Mouse (Mus musculus) spleen, postnatal 36 days (tissue): Measurements from ENCODE around the gene Gria1.

Source experiments
- DNase-seq, 2 experiments: peaks; one replicate each; pipeline ENCODE4 v3.0.0; 2022; ENCODE audit warnings: low spot score in 2 of 2, mixed read lengths in 1 of 2

Gene Gria1

GRCm38 (mm10) chr11:57011024-57011690 lies at the start of gene Gria1:
Gria1 (plus strand) TSS chr11:57011387.
- no peak for DNase-seq

DNA sequence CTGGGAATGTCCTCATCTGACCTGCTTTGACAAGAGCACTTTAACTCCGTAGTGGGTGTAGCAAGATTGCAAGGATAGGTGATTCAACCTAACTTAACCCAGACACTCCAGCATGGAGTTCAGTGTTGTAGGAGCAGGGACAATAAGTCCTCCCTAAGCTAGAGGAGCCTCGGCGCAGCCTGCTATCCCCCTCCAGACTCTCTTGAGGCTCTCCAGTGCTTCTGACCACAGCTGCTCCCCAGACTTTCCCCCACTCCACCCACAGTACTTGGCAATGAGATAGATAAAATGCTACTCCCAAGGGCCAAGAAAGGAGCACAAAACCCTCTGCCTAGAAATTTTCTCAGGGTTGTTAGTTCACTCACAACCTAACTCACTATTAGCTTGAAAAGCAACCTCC lies 49.4 kb upstream of the Gria1 start:
- DNase-seq, result no peak

DNA sequence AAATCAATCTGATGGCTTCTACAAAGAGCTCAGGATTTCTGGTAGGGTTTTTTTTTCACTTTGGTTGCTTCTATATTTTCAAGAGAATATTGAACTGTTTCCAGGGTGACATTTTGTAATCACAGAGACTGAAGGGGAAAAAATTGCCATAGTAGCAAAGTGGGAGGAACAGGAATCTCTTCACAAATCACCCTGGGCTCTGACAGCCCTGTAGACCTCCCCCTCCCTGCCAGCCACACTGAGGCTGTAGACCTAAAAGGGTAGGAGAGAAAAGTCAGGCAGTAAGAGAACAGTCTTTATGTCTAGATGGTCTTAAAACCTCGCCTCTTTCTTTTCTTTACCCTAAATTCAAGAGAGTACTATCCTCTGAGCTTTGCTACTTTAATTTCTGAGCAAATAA lies 38.4 kb upstream of the Gria1 start:
- no peak for DNase-seq

GRCm38 (mm10) chr11:56984321-56985000 lies 26.7 kb upstream of the Gria1 start:
- no peak for DNase-seq

DNA sequence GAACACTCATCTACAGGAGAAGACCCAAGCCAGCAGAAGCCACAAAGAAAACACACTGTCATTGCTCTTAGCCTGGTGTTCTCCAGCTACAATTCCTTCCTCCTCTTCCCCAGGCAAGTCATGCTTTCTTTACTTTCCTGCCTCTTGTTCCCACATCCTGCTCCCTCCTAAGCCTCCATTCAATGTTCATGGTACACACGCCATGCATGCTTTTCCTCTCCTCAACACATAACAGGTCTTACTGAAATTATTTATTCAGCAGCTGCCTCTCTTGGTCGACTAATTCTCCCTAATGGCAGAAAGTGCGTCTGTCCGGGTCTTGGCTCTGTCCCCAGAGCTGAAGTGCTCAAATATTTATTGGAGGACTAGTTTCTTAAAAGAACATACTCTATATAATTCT lies 25.7 kb upstream of the Gria1 start:
- DNase-seq, result no peak

- no peak for DNase-seq
These were observed 11.6 kb upstream of the Gria1 start for GRCm38 (mm10) chr11:56999601-57000001.

GRCm38 (mm10) chr11:57004611-57005010 lies 6.6 kb upstream of the Gria1 start:
- no peak for DNase-seq

DNA sequence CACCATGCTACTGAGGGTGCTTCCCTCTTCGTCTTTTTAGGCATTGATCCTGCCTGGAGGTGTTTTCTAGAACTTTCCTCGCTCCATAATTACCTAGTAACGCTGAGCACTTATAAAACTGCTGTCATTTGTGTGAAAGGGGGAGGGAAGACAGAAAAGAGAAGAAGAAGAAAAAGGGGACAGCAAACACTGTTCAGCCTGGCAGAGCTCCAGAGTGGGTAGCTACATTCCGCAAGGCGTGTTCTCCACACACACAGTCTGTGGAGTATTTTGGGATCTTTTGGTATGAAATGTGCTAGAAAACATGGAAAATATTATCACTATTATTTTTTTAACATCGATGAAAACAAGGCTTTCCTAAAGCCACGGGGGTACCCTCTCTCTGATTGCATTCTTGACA lies 5.8 kb upstream of the Gria1 start:
- no peak for DNase-seq

GRCm38 (mm10) chr11:57007790-57008189 lies 3.4 kb upstream of the Gria1 start:
- no peak for DNase-seq

GRCm38 (mm10) chr11:57010611-57011010 lies 576 bp upstream of the Gria1 start:
- no peak for DNase-seq

DNA sequence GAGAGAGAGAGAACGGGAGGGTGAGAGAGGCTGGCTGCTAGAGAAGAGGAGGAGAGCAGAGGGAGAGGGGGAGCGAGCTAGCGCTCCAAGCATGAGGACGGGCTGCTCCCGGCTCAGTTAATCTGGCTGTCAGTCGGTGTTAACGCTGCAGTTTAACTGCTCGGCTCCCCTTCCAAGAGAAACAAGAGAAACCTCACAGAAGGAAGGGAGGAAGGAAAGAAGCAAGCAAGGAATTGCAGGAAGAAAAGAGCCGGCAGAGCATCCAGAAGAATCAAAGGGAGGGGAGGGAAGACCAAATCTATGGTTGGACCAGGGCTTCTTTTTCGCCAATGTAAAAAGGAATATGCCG lies 478 bp downstream of the Gria1 start:
- DNase-seq, result no peak

GRCm38 (mm10) chr11:57012287-57012921 lies 1.2 kb downstream of the Gria1 start:
- DNase-seq, result no peak

DNA sequence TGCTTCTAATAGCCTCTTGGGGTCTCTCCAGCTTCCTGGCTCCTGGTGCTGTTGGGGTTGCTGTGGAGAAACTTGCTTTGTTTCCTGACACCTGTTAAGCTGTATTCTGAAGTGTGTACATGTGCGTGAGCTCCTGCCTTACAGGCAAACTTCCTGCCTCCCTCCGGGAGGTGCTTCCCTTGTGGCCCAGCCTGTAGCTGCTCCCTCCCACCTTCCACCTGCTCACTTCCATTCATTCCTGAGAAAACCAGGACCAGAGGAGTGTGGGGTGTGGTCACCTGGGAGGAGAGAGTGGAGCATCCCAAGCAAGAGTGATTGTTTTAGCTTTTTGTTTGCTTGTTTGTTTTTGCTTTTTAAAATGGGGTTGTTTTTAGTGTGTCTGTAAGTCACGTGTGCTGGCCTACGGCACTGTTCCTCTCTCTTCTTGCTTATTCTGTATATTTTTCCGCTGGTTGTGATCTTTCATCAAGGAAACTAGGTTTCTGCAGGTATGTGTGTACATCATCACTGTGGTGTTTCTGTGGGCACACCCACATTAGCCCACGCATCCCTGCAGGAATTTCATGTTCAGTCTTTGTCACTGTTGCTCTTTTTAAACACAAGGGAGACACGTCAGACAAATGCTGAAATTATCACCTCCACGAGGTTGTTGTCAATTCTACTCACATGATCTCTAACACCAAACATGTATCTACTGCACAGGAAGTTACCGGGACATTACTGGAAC lies 2.4 kb downstream of the Gria1 start:
- no peak for DNase-seq

- no peak for DNase-seq
These were observed 3.2 kb downstream of the Gria1 start for GRCm38 (mm10) chr11:57014396-57014795.

GRCm38 (mm10) chr11:57018536-57018935 lies 7.3 kb downstream of the Gria1 start:
- DNase-seq, result no peak

DNA sequence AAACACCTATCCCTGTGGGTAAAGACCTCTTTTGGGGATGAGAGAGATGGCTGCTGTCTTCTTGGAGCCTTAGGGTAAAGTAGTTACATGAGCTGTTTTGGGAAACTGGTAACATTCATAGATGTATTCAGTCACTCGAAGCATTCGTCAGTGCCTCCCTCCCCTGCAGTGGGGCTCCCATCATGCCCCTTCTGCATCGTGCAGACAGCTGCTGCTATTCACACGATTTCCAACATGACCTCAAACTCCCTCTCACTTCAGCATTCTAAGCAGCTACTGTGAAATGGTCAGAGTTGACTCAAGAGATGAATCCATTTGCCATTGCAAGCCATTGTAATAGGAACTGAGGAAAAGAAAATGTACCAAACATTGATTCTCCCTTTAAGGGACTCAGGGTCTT lies 11.2 kb downstream of the Gria1 start:
- DNase-seq, result no peak

- no peak for DNase-seq
These were observed 19.3 kb downstream of the Gria1 start for GRCm38 (mm10) chr11:57030448-57030847.

DNA sequence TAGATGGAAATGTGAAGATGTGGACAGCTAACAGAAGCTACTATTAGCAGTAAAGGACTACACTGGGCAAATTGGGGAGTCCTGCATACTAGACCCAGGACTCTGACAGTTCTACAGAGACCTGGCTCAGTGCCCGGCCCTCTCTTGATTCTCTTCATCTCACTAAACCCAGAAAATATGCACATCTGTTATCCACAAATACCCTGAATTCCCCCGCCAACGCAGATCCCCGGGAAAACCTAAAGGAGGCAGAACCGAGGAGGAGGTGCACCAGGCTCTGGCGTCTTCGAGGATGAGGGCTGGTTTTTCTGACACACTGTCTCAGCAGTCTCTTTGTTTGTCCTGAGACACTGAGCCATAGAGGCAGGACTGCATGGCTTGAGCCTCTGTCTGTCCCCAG lies 27.6 kb downstream of the Gria1 start:
- no peak for DNase-seq

DNA sequence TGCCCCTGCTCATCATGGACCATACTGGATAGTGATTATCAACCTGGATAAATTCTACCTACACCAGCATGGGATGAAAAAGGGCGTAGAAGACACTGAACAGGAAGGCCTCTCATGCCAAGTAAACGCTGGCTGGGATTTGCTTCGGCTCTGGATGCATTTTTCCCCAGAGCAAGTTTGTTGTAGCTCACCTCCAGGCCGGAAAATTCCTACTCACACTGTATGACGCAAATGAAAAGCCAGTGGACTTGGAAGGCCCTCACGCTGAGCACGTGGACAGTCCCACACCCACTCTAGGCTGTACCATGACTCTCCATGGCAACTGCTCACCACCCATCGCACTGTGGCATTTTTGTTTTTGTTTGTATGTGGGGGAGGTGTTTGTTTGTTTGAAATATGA lies 28.1 kb downstream of the Gria1 start:
- DNase-seq, result no peak

GRCm38 (mm10) chr11:57042057-57042456 lies 30.9 kb downstream of the Gria1 start:
- no peak for DNase-seq

DNA sequence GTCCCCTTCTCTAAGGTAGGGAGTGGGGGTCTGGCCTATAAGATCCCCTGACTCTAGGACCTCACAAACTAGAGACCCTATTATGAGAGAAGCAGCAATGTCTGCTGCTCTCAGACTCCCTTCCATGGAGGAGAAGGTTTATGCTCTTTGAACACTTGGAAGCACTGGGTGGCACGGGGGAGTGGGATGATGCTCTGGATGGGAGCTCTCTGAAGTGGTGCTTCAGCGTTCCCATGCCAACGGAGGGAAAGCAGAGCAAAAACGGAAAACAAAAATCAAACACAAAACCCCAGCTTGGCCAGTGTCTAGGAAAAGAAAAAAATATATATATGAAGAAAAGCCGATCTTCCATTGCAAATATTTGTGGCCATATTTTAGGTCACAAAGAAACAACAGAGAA lies 33.0 kb downstream of the Gria1 start:
- no peak for DNase-seq

- DNase-seq, result no peak
These were observed 40.7 kb downstream of the Gria1 start for GRCm38 (mm10) chr11:57051666-57052562.
